Mouse (Mus musculus): ENCODE data around the gene Per3.

GRCm38 (mm10) chr4:151087358-151087757, 42.9 kb upstream of the Per3 start:
- TF ChIP-seq CTCF (IDR thresholded peaks at IDR 0.05; ENCODE audit: control insufficient read depth, insufficient read depth, insufficient read length): no peak
- TF ChIP-seq CEBPB (IDR thresholded peaks at IDR 0.05; ENCODE audit: low read depth): no peak

All from C2C12 (cell line).